Mouse (Mus musculus): ENCODE measurements around the gene Rbm6.

The Rbm6 gene

DNA sequence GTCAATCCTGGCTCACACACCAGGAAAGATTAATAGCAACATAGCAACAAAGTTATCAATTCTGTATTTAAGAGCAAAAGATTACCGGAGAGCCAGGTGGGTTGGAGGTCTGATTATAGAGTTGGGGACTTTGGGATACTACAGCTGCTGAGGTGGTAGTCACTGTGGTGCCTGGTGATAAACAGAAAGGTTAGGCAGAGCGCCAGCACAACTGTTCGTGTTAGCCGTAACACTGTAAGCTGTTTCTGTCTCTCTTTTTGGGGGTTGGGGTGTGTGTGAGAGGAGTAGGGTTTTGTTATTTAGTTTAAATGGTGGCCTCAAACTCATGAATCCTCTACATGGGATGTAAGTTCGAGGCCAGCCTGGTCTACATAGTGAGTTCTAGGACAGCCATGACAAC lies 122.7 kb downstream of the Rbm6 start:
- no peak for DNase-seq (ENCODE audit: low read depth, low spot score)

DNA sequence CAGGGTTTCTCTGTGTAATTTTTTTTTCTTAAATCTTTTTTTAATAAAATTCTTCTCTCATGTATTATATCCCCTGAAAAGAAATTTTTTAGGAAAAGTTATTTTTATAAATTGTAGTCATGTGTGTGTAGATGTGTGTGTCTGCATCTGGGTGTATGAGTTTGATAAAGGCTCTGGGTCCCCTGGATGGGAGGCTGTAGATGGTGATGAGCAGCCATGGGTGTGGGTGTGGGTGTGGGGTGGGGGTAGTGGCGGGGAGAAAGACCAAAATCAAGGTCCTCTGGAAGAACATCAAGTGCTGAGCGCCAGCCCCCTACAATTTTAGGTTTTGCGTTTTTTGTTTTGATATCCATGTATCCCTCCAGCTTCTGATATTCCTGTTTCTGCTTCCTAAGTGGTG lies 125.0 kb downstream of the Rbm6 start:
- no peak for DNase-seq (ENCODE audit: low read depth, low spot score)

DNA sequence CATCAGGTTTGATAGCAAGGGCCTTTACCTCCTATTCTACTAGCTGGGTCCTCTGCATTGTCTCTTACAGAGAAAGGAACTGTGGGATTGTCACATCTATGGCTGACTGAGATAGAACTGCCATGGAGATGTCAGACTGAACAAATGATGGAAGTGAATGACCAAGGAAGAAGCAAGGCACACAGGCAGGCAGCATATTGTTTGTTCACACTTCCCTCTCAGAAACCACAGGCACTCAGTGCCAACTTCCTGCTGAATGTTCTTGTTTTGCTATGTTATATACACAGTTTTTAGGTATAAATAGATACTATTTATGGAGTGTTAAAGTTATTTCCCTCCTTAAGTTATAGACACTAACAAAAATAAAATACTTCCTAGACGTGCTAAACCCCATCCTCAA lies 125.7 kb downstream of the Rbm6 start:
- DNase-seq (ENCODE audit: low read depth, low spot score) = no peak

DNA sequence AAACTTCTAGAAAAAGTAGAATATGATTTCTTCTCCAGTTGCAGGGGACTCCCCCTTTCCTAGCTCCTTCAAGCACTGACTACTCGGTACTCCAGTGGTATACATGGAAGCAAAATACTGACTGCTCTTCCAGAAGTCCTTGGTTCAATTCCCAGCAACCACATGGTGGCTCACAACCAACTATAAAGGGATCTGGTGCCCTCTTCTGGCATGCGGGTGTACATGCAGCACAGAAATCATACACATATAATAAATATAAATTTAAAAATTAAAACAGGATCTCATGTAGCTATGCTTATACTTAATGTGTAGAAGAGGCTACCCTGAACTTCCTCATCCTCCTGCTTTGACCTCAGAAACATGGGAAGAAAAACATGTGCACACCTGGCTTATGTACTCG lies 126.4 kb downstream of the Rbm6 start:
- no peak for DNase-seq (ENCODE audit: low read depth, low spot score)

DNA sequence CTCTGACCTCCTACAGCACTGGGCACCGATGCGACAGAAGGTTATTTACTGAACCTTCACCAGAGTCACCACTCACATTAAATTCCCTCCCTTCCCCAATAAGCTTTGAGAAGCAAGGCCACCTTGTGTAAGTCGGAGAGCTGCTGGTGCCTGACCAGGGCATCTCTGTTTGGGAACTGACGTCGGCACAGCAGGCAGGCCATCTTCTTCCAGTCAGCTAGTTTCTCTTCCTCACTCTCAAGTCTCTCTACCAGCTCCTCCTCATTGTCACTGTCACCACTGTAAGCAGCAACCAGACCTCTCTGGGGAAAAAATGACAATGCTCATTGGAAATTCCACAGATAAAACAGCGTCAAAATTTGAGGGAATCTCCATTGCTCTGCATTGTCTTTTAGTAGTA lies 129.0 kb downstream of the Rbm6 start:
- no peak for DNase-seq (ENCODE audit: low read depth, low spot score)

DNA sequence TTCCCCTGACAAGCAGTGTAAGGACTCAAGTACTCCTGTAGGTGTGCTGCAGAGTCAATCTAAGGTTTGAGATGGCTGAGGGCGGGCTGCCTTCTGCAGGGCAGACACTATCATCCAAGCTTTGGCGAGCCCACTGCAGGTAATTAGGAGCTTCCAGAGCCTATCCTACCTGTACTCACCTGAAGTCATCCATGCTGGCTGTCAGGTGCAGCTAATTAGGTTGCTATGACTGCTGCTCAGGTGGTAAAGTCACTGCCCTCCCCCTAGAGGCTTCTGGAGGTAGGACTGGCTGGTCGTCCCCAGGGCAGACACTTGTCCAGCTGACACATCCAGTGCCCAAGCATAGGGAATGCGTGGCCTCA lies 134.2 kb downstream of the Rbm6 start:
- no peak for DNase-seq (ENCODE audit: low read depth, low spot score)

DNA sequence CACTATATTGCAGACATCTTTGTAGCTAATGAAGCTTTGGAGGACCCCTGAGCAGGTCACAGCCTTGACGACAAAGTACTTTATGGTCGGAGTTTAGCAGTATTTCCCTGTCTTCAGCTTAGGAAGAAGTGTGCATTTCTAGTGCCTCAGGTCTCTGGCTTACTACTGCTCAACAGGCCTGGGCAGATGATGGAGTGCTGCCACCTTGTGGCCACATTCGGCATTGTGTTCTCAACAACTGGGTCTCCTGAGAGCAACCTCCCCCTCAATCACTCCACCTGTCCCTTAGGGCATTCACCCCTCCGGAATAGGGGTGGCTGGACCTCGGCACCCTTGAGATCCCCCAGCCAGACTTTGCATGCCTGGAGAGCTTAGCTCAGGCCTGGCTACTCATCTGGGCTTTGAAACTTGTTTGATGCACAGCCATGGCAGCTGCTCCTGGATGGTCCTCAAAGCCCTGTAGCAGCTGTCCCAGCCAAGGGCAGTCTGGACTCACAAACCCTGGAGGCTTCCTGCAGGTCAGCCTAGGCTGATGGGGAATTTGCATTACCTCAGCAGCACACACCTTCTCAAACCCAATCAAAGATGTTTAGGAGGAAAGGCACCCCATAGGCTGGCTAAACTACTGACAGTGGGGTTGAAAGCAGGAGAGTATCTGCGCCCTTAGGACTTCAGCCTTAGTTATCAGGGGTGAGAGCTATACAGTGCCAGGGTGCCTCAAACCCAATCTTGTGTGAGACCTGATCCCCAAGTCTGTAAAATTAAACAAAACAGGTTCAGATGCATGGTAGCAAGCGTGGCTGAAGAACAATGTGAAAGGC lies 134.8 kb downstream of the Rbm6 start:
- peak; percentile 93 for DNase-seq (ENCODE audit: low read depth, low spot score)

DNA sequence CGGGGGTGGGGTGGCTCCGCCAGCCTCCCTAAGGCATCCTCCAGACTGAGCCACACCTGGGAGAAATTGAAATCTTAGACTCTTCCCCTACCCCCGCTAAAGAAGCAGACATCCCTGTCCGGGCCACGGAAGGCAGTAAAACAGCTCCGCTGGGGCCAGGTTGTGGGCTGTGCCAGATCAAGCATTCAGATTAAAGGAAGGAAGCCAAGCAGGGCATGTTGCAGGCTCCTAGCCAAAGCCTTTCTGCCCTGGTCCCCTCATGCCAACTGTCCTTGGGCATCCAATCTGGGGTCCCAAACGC lies 136.9 kb downstream of the Rbm6 start:
- peak; percentile 61 for DNase-seq (ENCODE audit: low read depth, low spot score)

DNA sequence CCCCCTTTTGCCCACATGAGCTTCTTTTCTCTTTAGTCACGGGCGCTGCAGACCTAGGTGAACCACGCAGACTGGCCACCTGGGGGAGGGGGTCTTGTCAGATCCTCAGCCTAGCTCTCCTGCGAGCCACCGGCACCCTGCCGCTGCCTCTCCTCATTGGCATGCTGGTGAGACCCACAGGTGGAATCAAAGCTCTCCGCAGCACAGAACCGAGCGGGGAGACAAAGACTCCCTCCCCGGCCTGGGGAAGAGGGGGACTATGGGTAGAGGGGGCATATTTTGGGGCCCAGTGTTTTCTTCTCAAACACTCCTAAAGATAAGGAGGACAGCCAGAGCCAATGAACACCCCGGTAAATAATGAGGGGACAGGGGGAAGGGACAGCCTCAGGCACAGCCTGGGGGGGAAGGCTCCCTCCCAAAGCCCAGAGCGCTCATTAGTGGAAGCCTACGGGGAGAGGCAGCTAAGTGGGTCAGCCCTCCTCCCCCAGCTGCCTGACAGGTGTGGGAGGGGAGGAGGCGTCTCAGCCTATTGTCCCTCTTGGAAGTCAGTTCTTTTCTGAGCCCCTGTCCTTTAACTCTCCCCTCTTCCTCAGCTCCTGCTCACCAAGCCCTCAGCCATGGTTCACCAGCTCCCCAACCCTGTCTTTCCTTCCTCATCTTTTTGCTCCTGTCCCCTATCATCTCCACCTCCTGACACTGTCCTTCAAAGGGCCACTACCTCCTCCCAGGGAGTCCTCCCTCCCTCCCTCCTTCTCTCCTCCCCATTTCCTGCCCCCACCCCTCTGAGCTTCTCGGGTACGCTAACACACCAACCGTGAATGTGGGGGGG lies 137.5 kb downstream of the Rbm6 start:
- DNase-seq (ENCODE audit: low read depth, low spot score) = no peak

DNA sequence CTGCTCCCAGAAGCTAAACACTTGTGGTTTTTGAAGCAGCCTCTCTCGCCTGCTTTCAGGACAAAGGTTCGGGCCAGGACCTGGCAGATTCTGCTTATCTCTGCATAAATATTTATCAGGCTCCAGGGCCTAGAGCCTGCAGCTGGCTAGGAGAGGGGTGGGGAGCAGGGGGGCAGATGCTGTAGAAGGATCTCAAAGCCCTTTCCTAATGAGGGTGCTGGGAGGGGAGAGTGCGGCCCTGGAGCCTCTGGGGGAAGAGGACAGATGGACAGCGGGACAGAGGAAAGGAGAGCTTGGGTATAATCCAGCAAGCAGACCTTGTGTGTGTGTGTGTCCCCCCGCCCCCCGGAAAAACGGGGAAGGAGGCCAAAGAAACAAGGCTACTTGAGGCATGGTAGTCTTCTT lies 138.5 kb downstream of the Rbm6 start:
- DNase-seq (ENCODE audit: low read depth, low spot score) = no peak

DNA sequence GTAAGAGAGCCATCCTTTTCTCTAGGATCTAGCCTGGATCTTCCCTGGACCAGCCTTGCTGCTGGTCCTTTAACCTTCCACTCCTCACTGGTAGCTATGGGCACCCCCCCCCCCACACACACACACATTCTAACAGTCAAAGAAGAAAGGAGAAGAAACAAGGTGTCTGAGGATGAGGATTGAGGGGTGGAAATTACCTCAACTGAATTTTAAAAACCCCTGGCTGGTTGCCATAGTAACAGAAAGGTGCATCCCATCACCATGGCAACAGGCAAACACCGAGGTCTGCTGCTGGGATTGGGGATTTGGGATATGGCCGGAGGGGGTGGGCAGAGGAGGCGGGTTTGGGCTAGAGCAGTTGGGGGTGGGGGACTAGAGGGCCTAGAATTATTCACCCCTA lies 143.3 kb downstream of the Rbm6 start:
- peak; percentile 79 for DNase-seq (ENCODE audit: low read depth, low spot score)

DNA sequence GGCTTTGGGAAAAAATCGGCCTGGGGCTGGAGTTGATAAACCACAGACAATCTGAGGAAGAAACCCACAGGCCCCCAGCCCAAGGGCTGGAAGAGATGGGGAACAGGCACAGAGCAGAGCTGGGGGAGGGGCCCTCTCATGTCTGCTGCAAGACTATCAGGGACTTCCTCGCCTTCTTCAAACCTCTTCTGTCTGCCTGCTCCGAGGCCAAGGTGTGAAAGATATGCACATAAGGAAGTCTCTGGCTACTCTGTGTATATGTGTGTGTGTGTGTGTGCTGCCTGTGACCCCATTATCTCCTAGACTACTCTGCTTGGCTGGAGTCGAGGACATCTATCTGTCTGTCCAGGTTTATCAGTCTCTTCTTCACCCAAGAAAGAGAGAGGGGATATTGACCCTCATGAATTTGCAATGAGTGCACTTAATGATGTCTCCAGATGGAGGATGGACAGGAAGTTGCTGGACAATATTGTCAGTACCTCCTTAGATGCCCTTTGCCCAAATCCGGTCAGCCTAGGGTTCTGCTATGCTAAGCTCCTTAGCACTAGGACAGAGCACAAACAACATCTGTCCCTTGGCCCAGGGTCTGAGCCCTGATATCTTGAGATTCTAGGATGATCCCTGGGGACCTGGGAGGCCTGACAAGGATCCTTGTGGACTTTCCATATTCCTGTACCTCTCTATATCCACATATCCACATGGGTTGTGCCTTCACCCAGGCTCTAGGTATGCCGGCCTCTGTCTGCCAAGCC lies 143.9 kb downstream of the Rbm6 start:
- no peak for DNase-seq (ENCODE audit: low read depth, low spot score)

DNA sequence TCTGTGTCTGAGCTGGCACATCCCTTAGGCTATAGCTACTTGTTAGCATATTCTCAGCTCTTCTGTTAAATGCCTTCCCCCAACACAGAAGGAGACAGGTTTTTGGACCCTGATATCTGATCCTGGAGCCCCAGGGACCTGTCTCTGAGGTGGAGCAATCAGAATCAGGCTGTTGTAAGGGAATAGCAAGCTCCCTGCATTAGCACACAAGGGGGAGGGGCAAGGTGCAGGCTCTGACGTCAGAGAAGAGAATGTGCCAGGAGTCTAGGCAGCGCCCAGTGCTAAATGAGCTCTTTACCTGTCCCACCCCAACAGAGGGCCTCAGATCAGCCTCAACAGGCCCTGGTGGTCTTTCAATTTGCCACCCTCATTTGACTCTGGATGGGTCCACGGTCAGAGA lies 146.0 kb downstream of the Rbm6 start:
- DNase-seq (ENCODE audit: low read depth, low spot score) = no peak

DNA sequence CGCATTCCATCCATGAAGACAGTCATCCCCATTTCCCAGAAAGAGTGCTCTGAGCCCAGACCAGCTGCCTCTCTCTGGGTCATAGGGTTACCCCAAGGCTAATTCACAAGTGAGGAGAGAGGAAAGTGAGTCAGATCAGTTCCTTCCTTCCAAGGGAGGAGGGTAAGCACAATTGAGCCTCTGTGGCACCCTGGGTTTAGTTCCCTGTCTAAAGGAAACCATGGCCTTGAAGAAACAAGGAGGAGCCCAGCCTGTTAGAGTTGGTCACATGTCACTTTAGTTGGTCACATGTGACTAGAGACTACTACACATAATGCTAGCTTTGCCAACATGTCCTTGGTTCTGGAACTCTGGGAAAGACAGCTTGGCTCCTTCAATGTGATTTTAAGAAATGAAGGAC lies 148.2 kb downstream of the Rbm6 start:
- DNase-seq (ENCODE audit: low read depth, low spot score) = no peak

DNA sequence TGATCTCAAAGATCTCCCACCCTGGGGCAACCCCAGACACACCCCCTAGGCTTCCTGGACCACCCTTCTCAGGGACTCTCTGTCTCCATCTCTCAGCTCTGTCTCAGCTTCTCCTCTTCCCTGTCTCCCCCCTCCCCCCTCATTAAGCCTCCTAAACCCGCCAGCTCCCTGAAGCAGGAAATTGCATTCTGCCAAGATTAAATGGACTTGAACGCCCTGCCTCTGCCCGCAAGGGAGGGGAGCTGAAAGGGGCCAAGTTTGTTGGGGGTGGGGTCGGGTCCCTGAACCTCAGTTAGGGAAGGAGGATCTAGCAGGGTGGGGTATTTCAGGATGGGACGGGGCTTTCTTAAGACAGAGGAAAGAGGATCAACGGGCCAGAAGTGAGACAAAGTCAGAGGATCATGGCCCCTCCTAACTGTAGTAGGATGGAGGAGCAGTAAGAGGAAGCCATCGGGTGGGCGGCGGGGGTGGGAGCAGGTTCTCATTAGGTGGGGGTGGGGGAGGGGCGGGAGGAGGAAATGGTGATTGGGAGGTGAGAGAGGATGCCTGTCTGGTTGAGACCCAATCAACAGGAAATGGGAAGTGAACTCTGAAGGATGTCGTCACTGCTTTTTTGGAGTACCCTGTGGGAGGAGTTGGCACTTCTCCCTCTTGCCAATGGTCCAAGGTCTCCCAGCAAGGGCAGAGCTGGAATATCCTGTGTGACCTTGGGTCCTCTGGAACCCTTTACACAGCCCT lies 149.1 kb downstream of the Rbm6 start:
- peak; percentile 71 for DNase-seq (ENCODE audit: low read depth, low spot score)

Data from forelimb bud, embryonic 11.5 days (tissue).